Mouse (Mus musculus): ENCODE measurements around the gene Tas2r119.
"Not testable (repeated sequence)": the region's sequence is repeated elsewhere in the genome, so short reads cannot be mapped to it uniquely, and the experiment has no call there.

Tas2r119 gene

DNA sequence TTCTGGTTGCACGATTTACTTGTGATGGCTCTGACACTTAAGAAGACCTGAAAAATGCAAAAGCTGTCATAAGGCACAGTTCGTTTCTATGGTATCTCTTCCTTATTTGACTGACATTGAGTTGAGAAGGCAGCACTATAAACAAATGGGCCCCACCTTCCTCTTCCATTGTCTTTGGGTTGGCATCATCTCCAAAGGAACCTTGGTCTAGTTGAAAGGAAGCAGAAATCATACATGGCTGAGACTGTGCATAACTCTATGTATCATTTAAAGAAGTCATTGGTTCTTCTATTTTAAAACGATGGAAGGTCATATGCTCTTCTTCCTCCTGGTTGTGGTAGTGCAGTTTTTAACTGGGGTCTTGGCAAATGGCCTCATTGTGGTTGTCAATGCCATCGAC, at the start of gene Tas2r119:
Gene Tas2r119 (plus strand): TSS at position 301 of the 400 bp plus-strand sequence.
- no peak for DNase-seq

DNA sequence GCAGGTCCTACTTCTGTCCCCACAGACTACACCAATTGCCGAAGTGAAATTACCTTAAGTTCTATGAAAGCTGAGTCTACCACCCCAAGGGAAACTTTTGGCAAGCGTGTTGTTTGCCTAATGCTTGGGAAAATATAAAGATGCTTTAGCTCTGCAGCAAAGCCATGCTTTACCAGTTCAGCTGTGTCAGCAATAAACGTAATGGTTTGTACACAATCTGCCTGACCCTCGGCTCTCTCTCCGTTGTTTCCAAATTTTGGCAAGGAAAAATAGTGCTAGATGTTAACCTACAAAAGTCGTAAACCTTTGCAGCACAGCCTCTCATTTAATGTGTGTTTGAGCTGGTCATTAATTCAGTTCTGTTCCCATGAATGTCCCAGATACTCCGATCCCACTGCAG, 44.8 kb upstream of the Tas2r119 start:
- DNase-seq, result no peak

DNA sequence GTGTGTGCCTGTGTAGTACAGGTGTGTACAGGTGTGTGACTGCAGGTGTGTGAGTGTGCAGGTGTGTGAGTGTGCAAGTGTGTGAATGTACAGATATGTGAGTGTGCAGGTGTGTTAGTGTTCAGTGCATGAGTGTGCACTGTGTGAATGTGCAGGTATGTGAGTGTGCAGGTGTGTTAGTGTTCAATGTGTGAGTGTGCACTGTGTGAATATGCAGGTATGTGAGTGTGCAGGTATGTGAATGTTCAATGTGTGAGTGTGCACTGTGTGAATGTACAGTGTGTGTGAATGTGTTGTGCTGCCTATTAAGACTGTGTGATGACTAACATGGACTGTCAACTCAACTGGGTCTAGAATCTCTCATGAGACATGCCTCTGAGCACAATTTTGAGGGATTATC, 35.4 kb upstream of the Tas2r119 start:
- no peak for DNase-seq

DNA sequence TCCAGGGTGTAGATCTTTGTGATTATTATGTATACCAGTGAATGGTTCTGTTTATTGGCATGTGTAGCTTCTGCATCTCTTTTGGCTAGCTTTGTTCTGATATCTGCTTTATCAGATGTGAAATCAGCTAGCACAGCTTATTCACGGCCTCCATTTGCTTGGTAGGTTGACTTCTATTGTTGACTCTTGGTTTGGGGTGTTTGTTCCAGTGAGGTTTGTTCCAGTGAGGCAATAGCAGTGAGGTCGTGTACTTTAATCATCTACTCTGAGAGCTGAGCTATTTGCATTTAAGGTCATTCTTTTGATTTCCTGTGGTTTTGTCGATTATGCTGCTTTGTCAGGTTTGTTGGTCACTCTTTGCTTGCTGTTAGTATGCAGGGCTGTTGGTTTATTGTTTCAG, 32.8 kb upstream of the Tas2r119 start:
- DNase-seq, result no peak

DNA sequence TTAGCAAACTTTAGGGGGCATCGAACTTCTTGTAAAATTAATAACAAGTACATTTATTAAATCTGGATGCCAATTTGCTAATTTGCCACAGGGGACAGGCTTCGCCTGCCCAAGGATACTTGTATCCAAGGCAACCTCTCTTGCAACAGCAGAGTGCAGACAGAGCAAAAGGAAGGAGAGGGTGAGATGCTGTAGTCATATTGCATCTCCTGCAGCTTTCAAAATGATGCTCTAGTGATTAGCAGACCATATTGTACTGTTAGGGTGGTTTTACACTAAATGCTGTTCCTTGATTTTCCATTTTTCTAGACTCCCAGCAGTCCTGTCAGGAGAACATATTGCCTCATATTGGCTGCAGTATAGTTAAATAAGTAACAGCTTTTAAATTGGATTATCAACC, 23.7 kb upstream of the Tas2r119 start:
- no peak for DNase-seq

DNA sequence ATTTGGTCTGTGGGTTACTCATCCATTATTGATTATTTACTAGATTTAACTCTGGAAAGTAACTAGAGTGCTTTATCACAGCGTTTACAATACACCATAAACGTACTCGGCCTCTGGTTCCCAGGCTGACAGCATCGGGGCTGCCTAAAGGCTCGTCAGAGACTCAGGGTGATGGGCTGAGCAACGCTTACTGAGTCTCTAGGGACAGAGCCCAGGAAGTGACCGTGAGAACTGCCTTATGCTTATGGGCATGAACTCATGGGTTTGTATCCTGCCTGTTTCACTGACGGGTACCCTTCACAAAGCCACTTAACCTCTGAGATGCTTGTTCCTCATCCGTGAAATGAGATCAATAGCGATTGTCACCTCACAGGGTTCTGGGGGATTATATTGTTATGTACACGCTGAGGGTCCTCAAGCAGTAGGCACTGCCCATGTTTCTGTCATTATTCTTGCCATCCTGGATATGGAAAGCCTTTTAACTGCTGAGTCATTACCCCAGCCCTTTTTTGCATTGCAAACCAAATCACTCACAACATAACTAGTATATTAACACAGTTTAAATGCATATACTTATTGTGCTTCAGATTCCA, 23.1 kb upstream of the Tas2r119 start:
- DNase-seq, result no peak

DNA sequence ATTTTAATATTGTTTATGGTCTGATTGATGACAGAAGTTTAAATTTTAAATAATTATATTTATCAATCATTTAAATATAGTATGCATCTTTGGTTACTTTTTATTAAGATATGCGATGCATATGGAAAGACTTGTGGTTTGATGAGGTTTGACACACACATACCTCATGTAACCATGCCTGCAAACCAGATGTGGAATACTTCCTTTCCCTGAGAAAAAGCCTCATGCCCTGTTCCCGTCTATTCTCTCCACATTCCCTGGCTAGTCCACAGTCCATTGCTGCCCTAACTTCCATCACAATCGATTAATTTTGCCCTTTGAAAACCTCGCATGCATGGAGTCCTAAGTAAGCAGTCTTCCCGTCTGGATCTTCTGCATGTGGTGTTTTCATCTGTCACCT, 21.0 kb upstream of the Tas2r119 start:
- no peak for DNase-seq

DNA sequence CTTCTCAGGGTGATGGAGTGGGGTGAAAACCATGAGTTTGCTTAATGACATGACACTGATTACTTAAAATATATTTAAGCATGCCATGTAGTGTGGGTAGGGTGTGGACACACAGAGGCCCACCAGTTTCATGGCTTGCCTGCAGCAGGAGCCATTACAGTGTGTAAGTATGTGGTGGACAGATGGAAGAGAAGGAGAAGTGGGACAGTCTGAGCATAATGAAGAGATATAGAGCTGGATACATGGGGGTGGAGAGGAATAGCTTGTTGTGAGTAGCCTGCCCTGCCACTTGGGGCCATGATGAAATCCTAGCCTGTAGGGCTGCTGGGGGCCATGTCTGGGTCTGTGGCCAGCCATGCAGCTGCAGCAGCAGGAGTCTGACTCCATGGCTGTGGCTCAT, 16.8 kb upstream of the Tas2r119 start:
- DNase-seq, result no peak

DNA sequence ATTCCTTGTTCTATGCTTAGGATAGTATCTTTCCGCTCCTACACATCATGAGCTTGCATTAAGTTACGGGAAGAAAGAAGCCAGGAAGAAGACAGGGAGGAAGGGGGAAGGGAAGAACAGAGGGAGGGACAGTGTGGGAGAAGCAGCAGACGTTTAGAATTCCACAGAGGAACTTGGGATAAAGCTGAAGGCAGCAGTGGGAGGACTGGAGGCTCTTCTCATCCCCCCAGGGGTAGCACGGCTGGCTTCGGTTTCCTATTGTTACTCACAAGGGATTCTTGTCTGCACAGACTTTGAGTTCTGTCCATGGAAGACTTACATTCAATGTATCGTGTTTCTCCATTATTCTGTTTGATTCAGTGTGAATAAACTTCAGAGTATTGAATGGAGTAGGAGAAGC, 5.3 kb upstream of the Tas2r119 start:
- no peak for DNase-seq

DNA sequence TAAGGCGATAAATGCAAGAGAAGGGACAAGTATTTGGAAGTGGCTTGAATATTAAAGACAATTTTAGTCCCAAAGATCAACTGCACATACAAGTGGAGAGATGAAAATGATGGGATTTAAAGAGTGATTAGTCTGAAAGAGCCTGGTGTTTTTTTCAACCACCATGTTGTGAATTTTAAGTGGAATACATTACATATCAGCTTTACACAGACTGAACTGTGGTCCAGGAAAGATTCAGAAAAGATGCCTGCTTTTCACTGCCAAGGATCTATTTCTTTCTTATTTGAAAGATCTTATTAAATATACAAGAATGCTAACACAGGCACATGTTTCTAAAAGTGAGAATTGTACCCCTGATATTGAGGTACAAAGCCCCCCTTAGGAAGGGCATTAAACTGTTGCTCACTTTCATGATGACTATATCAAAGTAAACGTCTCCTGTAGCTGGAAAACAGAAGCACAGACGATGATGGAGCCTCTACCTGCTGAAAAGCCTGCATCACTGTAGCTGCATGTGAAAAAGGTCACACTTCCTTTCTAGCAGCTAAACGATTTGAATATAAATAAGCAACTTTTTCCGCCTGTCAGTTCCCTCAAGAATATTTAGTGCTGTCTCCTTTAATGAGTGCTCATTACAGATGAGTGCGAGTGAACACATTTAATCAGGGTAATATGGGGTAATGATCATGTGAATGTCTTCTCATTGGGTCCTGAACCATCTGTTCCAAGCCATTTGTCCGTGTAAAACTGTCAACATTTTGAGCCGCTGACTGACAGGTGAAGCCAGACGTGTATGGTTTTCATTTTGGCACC, 4.7 kb upstream of the Tas2r119 start:
- DNase-seq, result no peak

DNA sequence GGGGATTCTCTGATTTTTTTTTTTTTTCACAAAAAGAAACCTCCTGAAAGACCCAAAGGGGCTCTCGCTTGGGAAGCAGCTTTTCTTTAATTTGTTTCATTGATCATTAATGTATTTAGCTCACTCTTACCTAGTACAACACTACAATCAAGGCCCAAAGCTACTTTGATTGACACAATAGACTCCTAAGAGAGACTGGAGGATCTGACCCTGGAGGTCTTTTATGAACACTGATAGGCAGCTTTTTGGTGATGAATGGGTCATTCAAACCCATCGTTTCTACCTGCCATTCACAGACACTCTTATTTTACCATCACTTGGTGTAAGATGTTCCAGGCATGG, 4.1 kb upstream of the Tas2r119 start:
- no peak for DNase-seq

DNA sequence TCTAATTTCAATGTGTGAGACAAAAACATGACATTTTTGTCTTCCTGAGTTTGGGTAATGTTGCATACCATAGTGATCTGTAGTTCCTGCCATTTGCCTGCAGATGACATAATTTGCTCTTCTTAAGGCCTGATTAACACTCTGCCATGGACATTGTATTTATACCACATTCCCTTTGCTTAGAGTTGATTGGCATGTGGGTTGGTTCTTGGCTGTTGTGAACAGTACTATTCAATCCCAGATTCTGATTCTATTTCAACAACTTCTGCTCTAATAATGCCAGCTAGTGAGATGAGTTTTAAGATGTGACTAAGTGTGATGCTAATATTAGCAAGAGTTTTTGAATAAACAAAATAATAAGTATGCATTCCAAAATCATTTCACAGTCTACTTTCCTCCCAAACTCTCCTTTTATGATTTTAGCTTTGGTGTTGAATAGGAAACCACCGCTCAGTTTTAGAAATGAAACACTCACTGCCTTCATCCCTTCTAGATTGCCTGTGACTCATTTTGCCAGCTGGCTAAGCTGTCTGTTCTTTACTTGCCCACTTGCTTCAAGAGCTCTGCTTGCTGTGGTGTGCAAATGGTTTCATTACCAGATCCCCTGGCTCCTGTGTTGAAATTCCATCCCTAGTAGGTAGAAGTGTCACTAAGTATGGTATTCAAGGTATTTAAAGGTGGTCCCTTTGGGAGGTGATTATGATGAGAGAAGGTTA, 3.1 kb downstream of the Tas2r119 start:
- DNase-seq, result no peak

DNA sequence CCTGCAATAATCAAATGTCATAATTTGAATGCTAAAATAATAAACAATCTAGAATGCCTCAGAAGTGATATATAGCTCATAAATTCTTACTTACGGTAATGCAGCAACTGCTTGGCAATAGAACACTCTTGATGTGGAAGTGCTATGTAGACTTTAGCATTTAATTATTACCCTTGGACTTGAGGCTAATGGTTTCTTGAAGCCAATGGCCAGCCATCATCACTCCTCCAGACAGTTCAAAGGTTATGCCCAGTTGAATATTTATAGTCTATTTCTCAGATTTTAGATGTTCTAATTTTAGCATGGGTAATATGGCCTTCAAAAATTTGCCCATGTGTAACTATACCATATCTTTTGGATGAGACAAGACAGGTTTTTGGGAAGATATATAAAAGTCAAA, 4.9 kb downstream of the Tas2r119 start:
- no peak for DNase-seq

DNA sequence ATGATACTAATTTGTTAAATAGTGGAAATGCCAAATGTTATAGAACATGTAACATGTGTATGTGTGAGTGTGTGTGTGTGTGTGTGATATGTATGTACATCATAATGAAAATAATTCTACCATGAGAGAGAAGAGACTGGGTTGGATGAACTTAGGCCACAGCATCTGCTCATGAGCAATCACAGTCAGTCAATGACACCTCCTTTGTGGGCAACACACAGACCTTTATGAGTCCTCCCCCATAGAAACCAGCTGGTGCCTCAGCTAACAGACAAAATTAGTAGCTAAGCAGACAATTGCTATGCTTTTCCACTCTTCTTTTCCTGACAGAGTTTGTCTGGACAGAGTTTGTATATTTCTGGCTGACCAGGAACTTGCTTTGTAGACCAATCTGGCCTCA, 7.9 kb downstream of the Tas2r119 start:
- DNase-seq, result no peak

DNA sequence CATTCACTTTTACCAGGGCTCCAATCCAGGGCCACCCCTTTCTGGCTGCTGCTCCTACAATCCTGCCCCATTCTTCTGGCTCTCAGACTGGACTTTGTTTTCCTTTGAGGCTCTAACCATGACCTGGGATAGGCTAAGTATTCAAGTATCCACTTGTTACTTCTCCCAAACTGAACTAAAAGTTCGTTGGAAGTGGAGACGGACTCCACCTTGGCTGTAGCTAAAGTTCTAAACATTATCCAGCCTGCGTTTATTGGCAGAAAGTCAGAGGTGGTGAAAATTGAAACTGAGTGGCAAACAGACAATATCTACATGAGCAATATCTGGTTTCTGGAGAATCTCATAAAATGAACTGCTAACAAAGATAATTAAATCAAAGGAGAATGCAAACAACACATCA, 12.8 kb downstream of the Tas2r119 start:
- peak; percentile 29 for DNase-seq

DNA sequence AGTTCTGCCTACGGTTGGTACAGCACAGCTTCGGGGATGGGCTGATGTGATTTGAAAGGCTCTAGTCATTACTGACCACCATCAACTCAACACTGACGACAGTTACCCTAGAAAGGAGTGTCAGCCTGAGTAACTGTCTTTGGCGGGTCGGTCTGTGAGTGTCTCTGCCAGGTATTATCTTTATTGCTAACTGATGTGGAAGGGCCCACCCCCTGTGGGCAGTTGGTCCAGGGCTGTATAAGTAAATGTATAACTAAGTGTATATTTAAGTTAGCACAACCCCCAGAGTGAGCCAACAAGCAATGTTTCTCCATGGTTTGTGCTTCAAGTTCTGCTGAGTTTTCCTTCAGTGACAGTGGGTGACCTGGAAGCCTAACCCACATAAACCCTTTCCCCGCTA, 13.3 kb downstream of the Tas2r119 start:
- peak; percentile 10 for DNase-seq

DNA sequence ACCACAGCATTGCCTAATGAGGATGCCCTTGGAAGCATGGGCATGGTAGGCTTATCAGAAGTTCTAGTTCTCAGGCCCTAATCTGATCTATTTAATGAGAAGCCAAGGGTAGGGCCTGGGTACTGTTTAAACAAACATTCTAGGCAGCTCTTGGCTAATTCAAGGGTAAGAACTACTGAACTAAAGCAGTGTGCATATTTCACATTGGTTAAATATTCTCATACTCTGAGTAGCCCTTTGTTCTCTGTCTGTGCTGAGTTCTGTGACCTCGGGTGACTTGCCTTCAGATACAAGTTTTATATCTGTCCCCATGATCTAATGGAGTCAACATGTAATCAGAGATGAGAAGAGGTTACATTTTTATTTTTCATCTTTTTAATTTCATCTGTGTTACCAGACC, 15.9 kb downstream of the Tas2r119 start:
- peak; percentile 67 for DNase-seq

DNA sequence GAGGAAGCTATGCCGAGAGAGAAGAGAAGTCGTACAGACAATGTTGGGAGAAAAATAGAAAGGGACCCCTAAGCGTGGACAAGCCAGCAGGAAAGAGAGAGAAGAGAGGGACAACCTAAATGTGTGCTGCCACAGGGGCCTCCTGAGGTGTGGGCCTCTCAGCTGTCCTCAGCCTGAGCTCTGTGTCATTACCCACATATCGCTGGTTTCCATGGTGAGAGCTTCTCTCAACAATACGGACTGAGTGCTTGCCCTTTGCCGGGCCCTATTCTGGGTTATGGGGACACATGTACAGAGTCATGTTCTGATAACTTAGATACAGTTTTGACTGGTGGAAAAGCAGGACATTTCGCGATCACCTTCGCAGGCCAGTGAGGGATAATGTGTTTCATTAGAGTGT, 21.0 kb downstream of the Tas2r119 start:
- no peak for DNase-seq

DNA sequence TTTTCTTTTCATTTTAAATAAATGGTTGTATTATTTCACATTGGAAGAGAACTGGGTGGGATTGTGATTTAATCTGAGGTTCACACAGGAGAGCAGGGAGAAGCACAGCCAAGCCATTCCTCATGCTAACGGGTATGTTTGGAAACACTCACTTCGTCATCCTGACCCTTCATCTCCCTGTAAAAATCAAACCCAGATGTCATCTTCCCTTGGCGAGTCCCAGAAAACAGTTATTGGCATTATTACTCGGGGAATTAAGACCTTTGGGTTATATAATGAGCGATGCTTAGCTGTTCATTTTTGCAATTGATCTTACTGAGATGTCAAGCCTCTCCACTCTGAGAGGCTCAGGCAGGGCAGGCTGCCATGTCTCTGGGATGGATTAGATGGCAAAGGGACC, 21.5 kb downstream of the Tas2r119 start:
- DNase-seq, result no peak

DNA sequence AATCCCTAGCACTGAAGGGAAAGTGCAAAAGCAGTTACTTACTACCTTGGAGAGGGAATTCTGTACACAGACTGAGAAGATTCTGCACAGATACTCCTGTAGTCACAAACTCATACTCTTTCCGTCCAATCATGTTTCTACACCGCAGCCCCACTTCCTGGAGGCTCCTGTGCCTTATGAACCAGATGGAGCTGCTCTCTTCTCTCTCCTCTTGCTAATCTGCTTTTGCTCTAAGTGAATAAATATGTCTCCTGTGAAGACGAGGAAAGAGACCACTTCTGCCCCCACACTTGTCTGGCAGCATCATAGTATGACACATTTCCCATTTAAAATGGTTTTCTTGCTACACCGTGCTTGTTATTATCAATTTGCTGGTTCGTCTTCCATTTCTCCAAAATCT, 26.2 kb downstream of the Tas2r119 start:
- DNase-seq, result no peak

DNA sequence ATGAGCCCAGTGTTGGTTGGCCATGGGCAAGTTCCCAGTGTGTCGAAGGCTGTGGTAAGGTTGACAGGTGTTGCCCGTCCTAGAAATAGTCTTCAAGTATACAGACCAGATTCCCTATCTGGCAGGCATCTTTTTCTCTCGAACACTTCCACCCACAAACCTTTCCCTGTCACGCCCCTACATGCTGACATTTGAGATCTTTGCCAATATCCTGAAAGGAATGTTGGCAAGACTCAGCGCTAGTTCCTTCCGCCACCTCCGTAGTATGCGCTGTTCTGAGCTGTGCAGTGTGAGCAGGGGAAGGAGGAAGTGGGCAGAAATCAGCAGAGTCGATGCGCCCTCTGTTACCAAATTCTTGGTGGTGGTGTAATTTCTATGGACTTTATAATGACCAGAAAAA, 27.8 kb downstream of the Tas2r119 start:
- no peak for DNase-seq

DNA sequence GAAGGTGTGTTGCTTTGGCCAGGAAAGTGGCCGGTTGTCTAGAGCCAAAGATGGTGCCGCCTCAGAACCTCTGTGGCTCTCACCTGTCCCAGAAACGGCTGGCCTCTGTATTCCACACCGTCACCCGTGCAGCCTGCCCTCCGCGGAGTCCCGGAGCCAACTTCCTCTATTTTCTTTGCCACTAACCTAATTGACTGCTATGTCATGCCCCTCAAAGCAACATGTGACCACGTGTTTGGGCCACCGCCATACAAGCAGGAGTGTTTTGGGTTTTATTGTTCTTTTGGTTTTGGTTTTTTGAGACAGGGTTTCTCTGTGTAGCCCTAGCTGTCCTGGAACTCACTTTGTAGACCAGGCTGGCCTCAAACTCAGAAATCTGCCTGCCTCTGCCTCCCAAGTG, 37.6 kb downstream of the Tas2r119 start:
- not testable (repeated sequence) for DNase-seq

DNA sequence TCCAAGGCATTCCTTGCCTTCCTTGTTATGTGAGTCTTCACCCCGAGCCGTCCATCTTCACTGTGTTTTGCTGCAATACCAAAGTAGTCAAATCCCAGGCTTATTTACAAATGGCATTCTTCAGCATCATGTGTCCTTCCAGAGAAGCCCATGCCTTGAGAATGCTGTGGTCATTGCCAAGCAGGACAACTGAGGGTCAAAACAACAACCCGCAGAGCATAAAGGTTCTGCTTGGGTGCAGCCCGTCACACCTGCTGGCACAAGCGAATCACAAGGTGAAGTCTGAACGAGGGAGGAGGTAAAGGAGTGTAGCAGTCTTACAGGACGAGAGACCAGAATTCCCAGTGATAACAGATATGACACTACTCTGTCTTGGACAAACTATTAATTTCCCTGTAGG, 45.9 kb downstream of the Tas2r119 start:
- DNase-seq, result peak; percentile 88

DNA sequence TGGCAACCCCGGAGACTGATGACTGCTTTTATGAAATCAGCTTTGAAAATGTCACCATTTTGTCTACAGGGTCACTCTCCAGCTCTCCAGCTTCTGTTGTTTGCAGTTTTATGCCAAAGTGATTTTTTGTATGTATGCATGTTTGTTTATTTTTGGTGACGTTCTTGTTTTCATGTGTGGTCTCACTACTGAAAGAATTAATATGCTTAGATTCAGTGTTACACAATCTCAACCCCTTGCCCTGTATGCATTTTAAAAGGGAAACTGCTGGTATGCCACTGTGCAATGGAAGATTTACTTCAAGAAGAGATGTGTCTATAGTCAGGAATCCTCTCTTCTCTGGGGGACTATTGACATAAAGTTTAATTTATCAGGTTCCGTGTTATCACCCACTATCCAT, 48.3 kb downstream of the Tas2r119 start:
- no peak for DNase-seq
